Mouse (Mus musculus): Measurements from ENCODE around the gene Ptchd1.

The Ptchd1 gene

GRCm38 (mm10) chrX:155623701-155624281 is at the start of gene Ptchd1:
TSS of gene Ptchd1 (minus strand) at chrX:155623814.
- DNase-seq (ENCODE audit: low spot score) = peak; percentile 7

GRCm38 (mm10) chrX:155657971-155658370 is 34.4 kb upstream of the Ptchd1 start:
- DNase-seq (ENCODE audit: low spot score) = peak; percentile 9

DNA sequence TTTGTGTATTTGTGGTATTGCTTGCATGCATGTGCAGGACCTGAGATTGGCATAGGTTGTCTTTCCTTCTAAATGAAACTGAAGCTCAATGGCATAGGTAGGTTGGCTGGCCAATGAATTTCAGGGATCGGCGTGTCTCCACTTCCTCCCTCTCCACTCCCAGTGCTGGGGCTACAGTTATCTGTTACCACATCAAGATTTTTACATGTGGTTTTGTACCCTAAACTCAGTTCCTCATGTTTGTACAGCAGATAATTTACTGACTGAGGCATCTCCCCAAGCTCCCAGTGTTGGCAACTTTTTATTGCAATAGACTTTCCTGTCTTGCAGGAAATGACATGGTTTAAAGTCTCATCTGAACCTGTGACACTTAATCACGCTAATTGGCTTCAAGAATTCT is 22.4 kb upstream of the Ptchd1 start:
- DNase-seq (ENCODE audit: low spot score) = no peak

- peak; percentile 25 for DNase-seq (ENCODE audit: low spot score)
Measured at GRCm38 (mm10) chrX:155643975-155644374, 20.4 kb upstream of the Ptchd1 start.

GRCm38 (mm10) chrX:155625671-155626196 is 2.1 kb upstream of the Ptchd1 start:
- DNase-seq (ENCODE audit: low spot score) = no peak

- no peak for DNase-seq (ENCODE audit: low spot score)
Measured at GRCm38 (mm10) chrX:155624895-155625294, 1.3 kb upstream of the Ptchd1 start.

DNA sequence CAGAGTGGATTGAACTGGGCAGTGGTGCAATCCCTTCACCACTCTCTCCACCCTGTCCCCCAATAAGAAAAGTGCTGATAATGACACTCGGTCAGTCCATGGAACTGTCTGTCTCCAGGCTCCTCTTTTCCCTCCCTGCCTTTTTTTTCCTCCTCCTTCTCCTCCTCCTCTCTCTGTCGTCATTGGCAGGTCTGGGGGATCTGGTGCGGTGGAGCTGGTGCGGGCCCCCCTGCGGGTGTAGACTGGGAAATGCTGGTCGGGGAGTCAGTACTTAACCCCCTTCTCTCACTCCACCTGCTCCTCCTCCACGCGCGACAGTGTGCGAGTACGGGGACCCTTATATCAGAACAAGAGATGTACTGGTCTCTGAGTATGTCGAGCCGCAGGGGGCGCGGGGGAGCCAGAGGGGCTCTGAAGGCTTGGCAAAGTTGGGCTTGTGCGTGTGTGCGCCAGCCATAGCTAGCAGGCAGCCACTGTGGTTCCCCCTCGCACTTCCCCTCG is 777 bp upstream of the Ptchd1 start, which contains the start of gene Gm15155:
Gm15155 (plus strand) TSS at position 401 of the 501 bp plus-strand sequence.
- peak; percentile 18 for DNase-seq (ENCODE audit: low spot score)

DNA sequence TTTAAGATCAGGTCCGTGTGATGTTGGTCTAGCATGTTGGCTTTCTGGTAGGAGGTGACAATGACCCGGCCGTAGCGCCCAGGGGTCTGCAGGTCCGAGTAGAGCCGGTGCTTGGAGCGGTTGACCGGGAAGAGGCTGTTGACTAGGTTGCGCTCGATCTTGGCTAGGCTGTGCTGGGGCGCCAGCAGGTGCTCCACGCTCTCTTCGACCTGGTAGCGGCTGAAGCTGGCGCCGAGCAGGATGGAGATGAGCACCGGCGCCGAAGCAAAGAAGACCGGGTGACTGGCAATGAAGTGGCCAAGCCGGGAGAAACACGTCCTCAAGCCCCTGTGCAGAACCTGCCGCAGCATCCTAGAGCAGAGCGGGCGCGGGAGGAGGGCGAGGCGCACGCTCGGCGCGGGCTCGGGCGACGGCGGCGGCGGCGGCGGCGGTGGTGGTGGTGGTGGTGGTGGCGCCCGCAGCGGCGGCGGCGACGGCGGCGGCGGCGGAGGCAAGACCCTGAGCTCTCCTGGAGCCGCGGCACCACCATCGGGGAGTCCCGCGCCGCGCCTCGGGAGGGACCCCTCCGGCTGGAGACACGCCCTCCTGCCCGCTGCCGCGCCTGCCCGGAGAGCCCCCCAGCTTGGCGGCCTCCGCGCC is 534 bp downstream of the Ptchd1 start:
- DNase-seq (ENCODE audit: low spot score) = peak; percentile 19

DNA sequence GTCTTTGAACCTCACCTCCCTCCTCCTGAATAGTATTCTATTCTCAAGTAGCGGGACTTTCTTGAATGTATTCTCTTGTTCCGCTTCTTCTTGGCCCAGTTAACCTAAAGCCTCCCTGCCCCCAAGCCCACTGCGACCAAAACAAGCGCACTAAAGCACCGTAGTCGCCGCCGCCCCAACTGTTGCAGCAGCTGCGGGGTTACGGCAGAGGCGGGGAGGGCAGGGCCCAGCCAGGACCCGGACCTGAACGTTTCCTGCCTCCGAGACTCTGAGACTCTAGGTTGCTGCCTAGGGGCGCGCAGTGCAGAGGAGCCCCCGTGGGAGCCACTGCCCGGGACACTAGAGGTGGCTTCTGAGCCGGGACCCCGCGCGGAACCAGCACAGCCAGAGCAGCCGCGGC is 1.1 kb downstream of the Ptchd1 start:
- DNase-seq (ENCODE audit: low spot score) = peak; percentile 6

DNA sequence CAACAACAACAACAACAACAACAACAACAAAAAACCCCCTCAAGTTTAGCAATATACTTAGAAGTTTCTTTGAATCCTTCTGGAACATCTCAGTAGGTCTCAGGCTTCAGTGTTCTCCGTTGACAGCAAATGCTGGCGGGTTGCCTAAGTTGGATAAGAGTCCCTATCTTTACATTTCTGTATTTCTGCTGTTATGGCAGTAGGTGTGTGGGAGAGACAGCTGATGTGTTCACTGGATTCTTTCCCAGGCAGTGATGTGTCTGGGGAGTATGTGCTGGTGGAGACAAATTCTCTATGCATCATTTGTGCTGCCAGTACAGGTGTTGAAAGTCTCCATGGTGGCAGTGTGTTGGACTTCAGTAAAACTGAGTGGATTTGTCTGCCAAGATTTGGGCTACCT is 22.4 kb downstream of the Ptchd1 start:
- DNase-seq (ENCODE audit: low spot score) = peak; percentile 15

GRCm38 (mm10) chrX:155596390-155596789 is 27.2 kb downstream of the Ptchd1 start:
- no peak for DNase-seq (ENCODE audit: low spot score)

GRCm38 (mm10) chrX:155594685-155595084 is 28.9 kb downstream of the Ptchd1 start:
- no peak for DNase-seq (ENCODE audit: low spot score)

DNA sequence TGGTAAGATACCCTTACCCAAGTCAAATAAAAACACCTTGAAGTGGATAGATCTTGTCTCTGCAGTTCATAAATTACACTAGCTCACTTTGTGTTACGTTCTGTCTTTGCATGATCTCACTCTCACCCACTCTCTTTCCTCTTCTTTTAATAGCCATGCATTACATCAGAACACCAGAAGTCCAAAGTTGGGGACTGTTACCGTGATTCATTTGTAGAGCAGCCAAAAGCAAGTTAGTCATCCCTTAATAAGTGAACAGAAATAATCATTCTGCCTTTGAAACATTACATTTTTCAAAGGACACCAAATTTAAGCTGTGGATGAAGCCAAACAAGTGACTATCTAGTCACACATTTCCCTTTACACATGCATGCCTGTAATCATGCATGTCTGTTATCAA is 31.1 kb downstream of the Ptchd1 start:
- no peak for DNase-seq (ENCODE audit: low spot score)

GRCm38 (mm10) chrX:155591490-155591889 is 32.1 kb downstream of the Ptchd1 start:
- no peak for DNase-seq (ENCODE audit: low spot score)

GRCm38 (mm10) chrX:155584586-155584985 is 39.0 kb downstream of the Ptchd1 start:
- no peak for DNase-seq (ENCODE audit: low spot score)

- no peak for DNase-seq (ENCODE audit: low spot score)
Measured at GRCm38 (mm10) chrX:155579791-155580190, 43.8 kb downstream of the Ptchd1 start.

DNA sequence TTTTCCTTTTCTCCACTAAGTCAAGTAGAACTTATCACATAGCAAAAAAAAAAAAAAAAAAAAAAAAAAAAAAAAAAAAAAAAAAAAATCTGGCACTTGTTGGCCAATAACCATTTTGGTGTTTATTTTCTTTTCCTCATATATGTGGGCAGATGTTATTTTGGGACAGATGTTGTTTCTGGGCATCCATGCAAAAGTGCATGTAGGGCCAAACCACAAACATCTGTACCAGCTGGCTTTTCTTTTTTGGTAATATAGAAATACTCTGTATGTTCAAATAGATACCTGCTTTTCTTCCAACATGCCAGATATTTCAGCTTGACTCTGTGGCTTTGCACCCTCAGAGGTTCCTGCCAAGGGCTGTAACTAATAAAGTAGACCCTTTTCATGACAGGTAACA is 51.2 kb downstream of the Ptchd1 start:
- DNase-seq (ENCODE audit: low spot score) = no peak

DNA sequence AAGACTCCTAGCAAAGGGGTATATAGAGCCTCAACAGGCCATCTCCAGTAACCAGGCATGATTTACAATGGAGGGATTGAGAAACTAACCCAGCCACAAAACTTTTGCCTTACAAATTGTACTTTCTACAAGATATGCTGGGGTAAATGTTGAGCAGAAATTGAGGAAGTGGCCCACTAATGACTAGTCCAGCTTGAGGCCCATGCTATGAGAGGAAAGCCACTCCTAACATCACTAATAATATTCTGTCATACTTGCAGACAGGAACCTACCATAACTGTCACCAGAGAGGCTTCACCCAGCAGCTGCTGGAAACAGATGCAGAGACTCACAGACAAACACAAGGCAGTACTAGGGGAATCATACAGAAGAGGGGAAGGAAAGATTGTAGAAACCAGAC is 79.8 kb downstream of the Ptchd1 start:
- DNase-seq (ENCODE audit: low spot score) = no peak
